Mouse (Mus musculus) frontal cortex, postnatal 25 days (tissue): ENCODE measurements at regions not wholly inside any gene's neighbourhood (a gene's known extent, or its start where the extent isn't known, plus 50 kb on each side); places are given as distances from the start of the nearest gene placed in this dataset.

Experiments used
- DNase-seq, 2 experiments: peaks; one replicate each; pipeline ENCODE4 v3.0.0; 2022; ENCODE audit warnings: low spot score in 2 of 2

GRCm38 (mm10) chr4:9034280-9034679 is 795.4 kb upstream of the Car8 start:
- no peak for DNase-seq

GRCm38 (mm10) chr4:9033106-9033642 is 794.3 kb upstream of the Car8 start:
- no peak for DNase-seq

- DNase-seq = no peak
Observed at GRCm38 (mm10) chr4:9031634-9032033, 792.8 kb upstream of the Car8 start.

GRCm38 (mm10) chr4:9028946-9029345 is 790.1 kb upstream of the Car8 start:
- no peak for DNase-seq

GRCm38 (mm10) chr4:9028475-9028874 is 789.6 kb upstream of the Car8 start:
- DNase-seq = no peak

- DNase-seq = peak; percentile 84 to 85
Observed at GRCm38 (mm10) chr4:9027798-9028404, 789.1 kb upstream of the Car8 start.

GRCm38 (mm10) chr4:9027383-9027782 is 788.5 kb upstream of the Car8 start:
- DNase-seq = no peak

GRCm38 (mm10) chr4:9026841-9027240 is 788.0 kb upstream of the Car8 start:
- no peak for DNase-seq

GRCm38 (mm10) chr4:9025821-9026470 is 787.1 kb upstream of the Car8 start:
- no peak for DNase-seq

- DNase-seq = no peak
Observed at GRCm38 (mm10) chr4:9024216-9024925, 785.5 kb upstream of the Car8 start.

- DNase-seq = no peak
Observed at GRCm38 (mm10) chr4:9019241-9020110, 780.6 kb upstream of the Car8 start.

- DNase-seq = no peak
Observed at GRCm38 (mm10) chr4:9018236-9018635, 779.4 kb upstream of the Car8 start.

GRCm38 (mm10) chr4:9016504-9017040 is 777.7 kb upstream of the Car8 start:
- DNase-seq = no peak

GRCm38 (mm10) chr4:9015528-9016503 is 777.0 kb upstream of the Car8 start:
- DNase-seq = no peak

- DNase-seq = no peak
Observed at GRCm38 (mm10) chr4:9014986-9015385, 776.1 kb upstream of the Car8 start.

GRCm38 (mm10) chr4:9012787-9013186 is 773.9 kb upstream of the Car8 start:
- DNase-seq = no peak

- no peak for DNase-seq
Observed at GRCm38 (mm10) chr4:9011952-9012351, 773.1 kb upstream of the Car8 start.

- no peak for DNase-seq
Observed at GRCm38 (mm10) chr4:9011129-9011518, 772.3 kb upstream of the Car8 start.

GRCm38 (mm10) chr4:9010381-9011128 is 771.7 kb upstream of the Car8 start:
- DNase-seq = no peak

GRCm38 (mm10) chr4:9009656-9010055 is 770.8 kb upstream of the Car8 start:
- no peak for DNase-seq
